Mouse (Mus musculus): ENCODE measurements at regions not wholly inside any gene's neighbourhood (a gene's known extent, or its start where the extent isn't known, plus 50 kb on each side); places are given as distances from the start of the nearest gene placed in this dataset.

- H3K4me3 ChIP-seq = no peak overlapping the region
- no peak for ATAC-seq (ENCODE audit: insufficient number of reproducible peaks, insufficient read depth, low FRiP score, low TSS enrichment)
- WGBS = 40% methylated on average over 6 of the region's 6 CpGs
Observed at GRCm38 (mm10) chr1:14980093-14980711, 1112.9 kb downstream of the 4930444P10Rik start.

More at GRCm38 (mm10) chr1:14980093-14980711, 1112.9 kb downstream of the 4930444P10Rik start:
- Histone ChIP-seq H3K4me1 (no peaks in the 10 kb centered on the region), H3K9ac (no peak overlapping the region), H3K27ac (no peak overlapping the region), H3K9me3 (no peaks in the 10 kb centered on the region), H3K36me3 (no peaks in the 10 kb centered on the region), H3K4me2 (replicated peaks) (no peak overlapping the region), H3K27me3 (no peaks in the 10 kb centered on the region)
